Mouse (Mus musculus) 3T3-L1 (cell line): ENCODE measurements at regions not wholly inside any gene's neighbourhood (a gene's known extent, or its start where the extent isn't known, plus 50 kb on each side); places are given as distances from the start of the nearest gene placed in this dataset.
A peak's percentile ranks its signal among the peaks of the same experiment; 100 is the strongest.

ENCODE experiments used
- DNase-seq: peaks from one replicate; pipeline ENCODE4 v3.0.0-alpha.2; 2015; ENCODE audit warnings: low read depth, low spot score

- no peak for DNase-seq
Observed at GRCm38 (mm10) chrX:140164859-140165258, 102.2 kb downstream of the Pih1h3b start.

- no peak for DNase-seq
Observed at GRCm38 (mm10) chrX:140165966-140166365, 103.3 kb downstream of the Pih1h3b start.

GRCm38 (mm10) chrX:140179850-140180249 is 117.2 kb downstream of the Pih1h3b start:
- DNase-seq, result no peak

- DNase-seq, result peak; percentile 43
Observed at GRCm38 (mm10) chrX:140183003-140183402, 120.3 kb downstream of the Pih1h3b start.

GRCm38 (mm10) chrX:140203676-140204075 is 138.4 kb upstream of the Frmpd3 start:
- no peak for DNase-seq

GRCm38 (mm10) chrX:140208791-140209190 is 133.3 kb upstream of the Frmpd3 start:
- no peak for DNase-seq

- DNase-seq, result no peak
Observed at GRCm38 (mm10) chrX:140212644-140213361, 129.3 kb upstream of the Frmpd3 start.

GRCm38 (mm10) chrX:140214198-140214849 is 127.7 kb upstream of the Frmpd3 start:
- DNase-seq, result no peak

- peak; percentile 10 for DNase-seq
Observed at GRCm38 (mm10) chrX:140255790-140256189, 86.3 kb upstream of the Frmpd3 start.

GRCm38 (mm10) chrX:140269742-140270457 is 72.2 kb upstream of the Frmpd3 start:
- DNase-seq, result no peak

- DNase-seq, result no peak
Observed at GRCm38 (mm10) chrX:140277327-140277947, 64.6 kb upstream of the Frmpd3 start.

- no peak for DNase-seq
Observed at GRCm38 (mm10) chrX:140277978-140278729, 63.9 kb upstream of the Frmpd3 start.

GRCm38 (mm10) chrX:140279266-140279665 is 62.8 kb upstream of the Frmpd3 start:
- DNase-seq, result no peak

GRCm38 (mm10) chrX:140280016-140280415 is 62.0 kb upstream of the Frmpd3 start:
- DNase-seq, result no peak
